Mouse (Mus musculus): ENCODE results near the gene S100a14. TPM values are rescaled to one million over a fixed set of nuclear protein-coding genes. Genes with fewer than 3 reads are reported as not detected.

Gene S100a14
- polyA plus RNA-seq, 1 experiment = 0.88 TPM

- Histone ChIP-seq H3K27me3 (ENCODE audit: control insufficient read depth, insufficient read depth, low read length, poor library complexity, severe bottlenecking) (no peaks in the 10 kb centered on the region), H3K4me3 (ENCODE audit: low read depth, low read length) (peak within 1 kb of the TSS; percentile 100), H3K27ac (ENCODE audit: insufficient read depth, low read length) (peak within 1 kb of the TSS; percentile 82), H3K4me1 (ENCODE audit: control insufficient read depth, insufficient read depth, low read length) (no peaks in the 10 kb centered on the region), H3K36me3 (ENCODE audit: control insufficient read depth, insufficient read depth, low read length, poor library complexity, severe bottlenecking) (peaks cover 40% of the 10 kb centered on the region), H3K9me3 (replicated peaks; ENCODE audit: control insufficient read depth, insufficient read depth, low read length, poor library complexity, severe bottlenecking) (no peaks in the 10 kb centered on the region), H3K9ac (ENCODE audit: low read depth, poor library complexity, severe bottlenecking) (peak within 1 kb of the TSS; percentile 95)
- peak; percentile 77 for TF ChIP-seq POLR2A (IDR thresholded peaks at IDR 0.05; ENCODE audit: insufficient read depth, low read length)
- no peak for TF ChIP-seq EP300 (IDR thresholded peaks at IDR 0.05; ENCODE audit: insufficient read depth, low read depth, low read length)
- no peak for TF ChIP-seq CTCF (IDR thresholded peaks at IDR 0.05; ENCODE audit: low read depth, low read length)
Observed at GRCm38 (mm10) chr3:90508950-90509746, 17.5 kb upstream of the S100a14 start, which contains the start of gene Chtop. TSS of gene Chtop (minus strand) at chr3:90509498.

GRCm38 (mm10) chr3:90509747-90510123, 16.9 kb upstream of the S100a14 start:
- Histone ChIP-seq H3K4me1 (ENCODE audit: control insufficient read depth, insufficient read depth, low read length) (no peaks in the 10 kb centered on the region), H3K36me3 (ENCODE audit: control insufficient read depth, insufficient read depth, low read length, poor library complexity, severe bottlenecking) (peaks cover 34% of the 10 kb centered on the region), H3K4me3 (ENCODE audit: low read depth, low read length) (no peak overlapping the region), H3K9me3 (replicated peaks; ENCODE audit: control insufficient read depth, insufficient read depth, low read length, poor library complexity, severe bottlenecking) (no peaks in the 10 kb centered on the region), H3K27ac (ENCODE audit: insufficient read depth, low read length) (peak overlapping the region; percentile 82), H3K9ac (ENCODE audit: low read depth, poor library complexity, severe bottlenecking) (peak overlapping the region; percentile 61), H3K27me3 (ENCODE audit: control insufficient read depth, insufficient read depth, low read length, poor library complexity, severe bottlenecking) (no peaks in the 10 kb centered on the region)
- TF ChIP-seq EP300 (IDR thresholded peaks at IDR 0.05; ENCODE audit: insufficient read depth, low read depth, low read length) (no peak), CTCF (IDR thresholded peaks at IDR 0.05; ENCODE audit: low read depth, low read length) (no peak)

- H3K36me3 ChIP-seq (ENCODE audit: control insufficient read depth, insufficient read depth, low read length, poor library complexity, severe bottlenecking) = peaks cover 9% of the 10 kb centered on the region
- no peak overlapping the region for H3K9ac ChIP-seq (ENCODE audit: low read depth, poor library complexity, severe bottlenecking)
- no peaks in the 10 kb centered on the region for H3K9me3 ChIP-seq (replicated peaks; ENCODE audit: control insufficient read depth, insufficient read depth, low read length, poor library complexity, severe bottlenecking)
- peaks cover 3% of the 10 kb centered on the region for H3K4me1 ChIP-seq (ENCODE audit: control insufficient read depth, insufficient read depth, low read length)
- no peak overlapping the region for H3K27ac ChIP-seq (ENCODE audit: insufficient read depth, low read length)
- no peak overlapping the region for H3K4me3 ChIP-seq (ENCODE audit: low read depth, low read length)
- no peak for TF ChIP-seq POLR2A (IDR thresholded peaks at IDR 0.05; ENCODE audit: insufficient read depth, low read length)
- TF ChIP-seq EP300 (IDR thresholded peaks at IDR 0.05; ENCODE audit: insufficient read depth, low read depth, low read length) = no peak
- TF ChIP-seq CTCF (IDR thresholded peaks at IDR 0.05; ENCODE audit: low read depth, low read length) = no peak
- no peaks in the 10 kb centered on the region for H3K27me3 ChIP-seq (ENCODE audit: control insufficient read depth, insufficient read depth, low read length, poor library complexity, severe bottlenecking)
Observed at GRCm38 (mm10) chr3:90512276-90512675, 14.4 kb upstream of the S100a14 start.

- peaks cover under 1% of the 10 kb centered on the region; the same call in 1 of the 2 replicates for H3K36me3 ChIP-seq (ENCODE audit: control insufficient read depth, insufficient read depth, low read length, poor library complexity, severe bottlenecking)
- no peak overlapping the region for H3K27ac ChIP-seq (ENCODE audit: insufficient read depth, low read length)
- H3K4me3 ChIP-seq (ENCODE audit: low read depth, low read length) = peak overlapping the region; percentile 55
- no peaks in the 10 kb centered on the region for H3K9me3 ChIP-seq (replicated peaks; ENCODE audit: control insufficient read depth, insufficient read depth, low read length, poor library complexity, severe bottlenecking)
- peaks cover 5% of the 10 kb centered on the region for H3K4me1 ChIP-seq (ENCODE audit: control insufficient read depth, insufficient read depth, low read length)
- peak; percentile 68; the same call in 1 of the 2 replicates for TF ChIP-seq EP300 (IDR thresholded peaks at IDR 0.05; ENCODE audit: insufficient read depth, low read depth, low read length)
- TF ChIP-seq CTCF (IDR thresholded peaks at IDR 0.05; ENCODE audit: low read depth, low read length) = no peak
- no peaks in the 10 kb centered on the region for H3K27me3 ChIP-seq (ENCODE audit: control insufficient read depth, insufficient read depth, low read length, poor library complexity, severe bottlenecking)
- 0 out of 2 replicates have a peak overlapping the region, but pooled peaks have one; percentile 9 for H3K9ac ChIP-seq (ENCODE audit: low read depth, poor library complexity, severe bottlenecking)
Observed at GRCm38 (mm10) chr3:90512948-90513642, 13.6 kb upstream of the S100a14 start.

GRCm38 (mm10) chr3:90513796-90514590, 12.7 kb upstream of the S100a14 start, which contains the start of the genes S100a1 and S100a13:
TSS of gene S100a1 (minus strand) at chr3:90514392.
TSS of gene S100a13 (plus strand) at chr3:90514435.
- Histone ChIP-seq H3K9me3 (replicated peaks; ENCODE audit: control insufficient read depth, insufficient read depth, low read length, poor library complexity, severe bottlenecking) (no peaks in the 10 kb centered on the region), H3K4me1 (ENCODE audit: control insufficient read depth, insufficient read depth, low read length) (peaks cover 5% of the 10 kb centered on the region), H3K9ac (ENCODE audit: low read depth, poor library complexity, severe bottlenecking) (peak within 1 kb of the TSS; percentile 9; the same call in 1 of the 2 replicates), H3K27ac (ENCODE audit: insufficient read depth, low read length) (no peak within 1 kb of the TSS), H3K36me3 (ENCODE audit: control insufficient read depth, insufficient read depth, low read length, poor library complexity, severe bottlenecking) (no peaks in the 10 kb centered on the region), H3K27me3 (ENCODE audit: control insufficient read depth, insufficient read depth, low read length, poor library complexity, severe bottlenecking) (no peaks in the 10 kb centered on the region), H3K4me3 (ENCODE audit: low read depth, low read length) (peak within 1 kb of the TSS; percentile 55)
- peak; percentile 42 for TF ChIP-seq CTCF (IDR thresholded peaks at IDR 0.05; ENCODE audit: low read depth, low read length)
- no peak for TF ChIP-seq EP300 (IDR thresholded peaks at IDR 0.05; ENCODE audit: insufficient read depth, low read depth, low read length)

All from ES-Bruce4 (cell line).